Mouse (Mus musculus) c-Kit-positive CD71-negative TER-119-negative erythroid progenitor cells, embryonic 14.5 days (primary cell): ENCODE measurements at regions not wholly inside any gene's neighbourhood (a gene's known extent, or its start where the extent isn't known, plus 50 kb on each side); places are given as distances from the start of the nearest gene placed in this dataset.

Source experiments
- DNase-seq: peaks from one replicate; pipeline ENCODE4 v3.0.0-alpha.2; 2013; ENCODE audit warnings: low read depth

GRCm38 (mm10) chr7:124868133-124868603 lies 576.3 kb upstream of the Kdm8 start:
- DNase-seq, result no peak

- DNase-seq, result no peak
Observed at GRCm38 (mm10) chr7:124868621-124869020, 575.9 kb upstream of the Kdm8 start.

GRCm38 (mm10) chr7:124880771-124881170 lies 563.7 kb upstream of the Kdm8 start:
- DNase-seq, result no peak

- DNase-seq, result no peak
Observed at GRCm38 (mm10) chr7:124907233-124907632, 537.2 kb upstream of the Kdm8 start.

DNA sequence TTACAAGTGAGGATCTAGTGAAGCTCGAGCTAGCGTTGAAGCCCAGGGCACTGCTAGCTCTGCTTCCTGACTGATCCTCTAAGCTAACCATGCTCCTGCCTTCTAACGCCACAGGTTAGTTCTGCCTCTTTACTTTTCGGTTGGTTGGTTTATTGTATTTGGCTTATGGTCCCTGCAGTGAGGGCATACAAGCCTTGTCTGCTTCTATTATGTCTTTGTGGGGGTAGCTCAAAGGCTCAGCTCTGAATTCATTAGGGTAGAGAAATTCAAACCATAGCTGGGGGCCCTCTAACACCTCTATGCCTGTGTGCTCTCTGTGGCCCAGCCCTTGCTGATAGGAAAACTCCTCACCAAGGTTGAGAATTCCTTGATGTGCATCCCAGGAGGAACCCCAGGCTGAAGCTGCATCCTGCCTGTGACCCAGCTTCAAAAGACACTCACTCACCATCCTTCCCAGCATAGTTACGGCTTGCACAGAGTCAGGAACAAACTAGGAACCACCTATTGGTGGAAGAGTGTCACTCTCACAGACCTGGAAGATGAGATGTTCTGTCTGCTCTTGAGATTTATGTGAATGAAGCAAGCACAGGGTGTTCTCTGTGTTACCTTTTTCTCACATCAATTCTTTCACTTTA lies 536.7 kb upstream of the Kdm8 start:
- no peak for DNase-seq

DNA sequence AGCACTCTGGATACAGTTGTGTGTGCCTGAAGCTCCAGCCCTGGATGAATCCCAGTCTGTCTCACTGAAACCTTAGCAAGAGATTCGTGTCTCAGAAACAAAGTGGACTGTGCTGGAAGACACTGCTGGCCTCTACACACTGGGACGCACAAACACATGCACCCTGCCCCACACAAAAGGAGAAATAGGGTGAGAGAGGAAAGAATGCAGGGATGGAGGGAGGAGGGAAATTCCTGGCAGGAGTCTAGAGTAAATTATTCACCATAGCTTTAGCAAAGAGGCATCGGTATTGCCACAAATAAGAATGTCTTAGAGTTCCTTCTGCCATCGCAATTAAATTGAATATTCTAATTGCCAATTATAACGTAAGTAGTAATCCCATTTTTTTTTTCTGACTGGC lies 530.4 kb upstream of the Kdm8 start:
- DNase-seq, result no peak

GRCm38 (mm10) chr7:124914479-124914878 lies 530.0 kb upstream of the Kdm8 start:
- no peak for DNase-seq

DNA sequence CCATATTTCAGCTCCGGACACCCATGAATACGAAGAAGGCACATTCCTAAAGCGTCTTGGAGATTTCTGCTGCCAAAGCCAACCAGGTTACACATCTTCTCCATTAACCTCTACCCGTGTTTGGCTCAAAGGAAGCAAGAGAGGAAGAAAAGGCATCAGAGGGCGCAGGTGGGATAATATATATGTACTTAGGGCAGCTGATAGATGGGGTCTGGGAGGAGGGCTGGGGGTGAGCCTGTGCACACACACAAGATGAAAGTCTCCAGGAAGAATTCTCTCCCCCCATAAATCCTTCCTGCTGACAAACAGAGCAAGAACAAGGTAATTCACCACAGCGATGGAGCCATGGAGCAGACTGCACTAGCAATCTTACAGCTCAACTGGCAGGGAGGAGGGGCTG lies 529.5 kb upstream of the Kdm8 start:
- no peak for DNase-seq

DNA sequence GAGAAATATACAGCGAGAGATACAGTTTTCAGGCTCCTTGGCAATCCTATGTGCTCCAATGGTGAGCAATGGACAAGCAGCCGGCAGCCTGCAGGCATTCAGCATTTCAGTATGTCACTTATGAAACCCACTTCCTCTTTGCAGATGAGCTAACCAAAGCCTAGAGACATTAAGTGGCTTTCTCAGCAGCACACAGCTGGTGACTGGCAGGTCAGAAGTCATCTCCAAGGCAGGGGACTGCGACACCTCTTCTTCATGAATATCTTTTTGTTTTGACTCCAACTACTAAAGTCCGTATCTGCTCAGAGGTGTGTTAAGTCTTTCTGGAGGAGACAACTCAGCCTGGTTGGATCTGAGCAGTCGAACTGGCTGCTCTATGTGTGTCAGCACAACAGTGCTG lies 528.8 kb upstream of the Kdm8 start:
- DNase-seq, result no peak

DNA sequence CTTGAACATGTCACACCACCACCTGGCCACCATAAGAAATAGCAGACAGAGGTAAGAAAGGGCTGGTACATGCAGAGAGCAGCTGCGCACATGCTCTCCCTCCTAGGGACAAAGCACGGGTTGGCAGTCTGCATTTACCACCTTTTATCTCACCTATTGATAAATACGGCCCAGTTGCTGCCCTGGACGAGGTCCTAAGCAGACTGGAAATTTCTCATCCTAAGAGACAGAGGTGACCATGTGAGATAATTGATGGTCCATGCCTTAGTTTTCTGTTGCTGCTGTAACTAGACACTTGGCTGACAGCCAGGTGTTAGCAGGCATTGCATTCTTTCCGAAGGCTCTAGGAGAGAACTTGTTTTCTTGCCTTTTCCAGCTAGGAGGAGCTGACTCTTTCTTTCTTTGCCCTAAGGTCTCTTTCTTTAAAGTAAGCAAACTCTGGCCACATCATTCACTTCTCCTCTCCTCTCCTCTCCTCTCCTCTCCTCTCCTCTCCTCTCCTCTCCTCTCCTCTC lies 526.8 kb upstream of the Kdm8 start:
- no peak for DNase-seq

DNA sequence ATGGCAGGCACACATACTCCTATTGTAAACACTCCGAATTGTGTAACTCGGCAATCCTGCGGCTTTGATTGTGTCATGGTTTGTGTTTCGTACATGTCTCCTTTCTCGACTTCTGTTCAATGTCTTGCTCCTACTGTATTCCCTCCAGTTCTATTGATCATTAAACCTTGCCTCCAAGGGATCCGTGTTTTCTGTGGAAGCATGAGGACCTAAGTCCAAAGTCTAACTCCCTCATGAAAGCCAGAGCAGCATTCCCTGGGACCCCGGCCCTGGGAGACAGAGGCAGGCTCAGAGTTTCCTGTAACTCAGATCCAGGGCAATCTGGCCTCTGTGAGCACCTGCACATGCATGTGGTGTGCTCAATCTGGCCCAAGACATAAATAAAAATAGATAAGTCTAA lies 521.7 kb upstream of the Kdm8 start:
- no peak for DNase-seq

DNA sequence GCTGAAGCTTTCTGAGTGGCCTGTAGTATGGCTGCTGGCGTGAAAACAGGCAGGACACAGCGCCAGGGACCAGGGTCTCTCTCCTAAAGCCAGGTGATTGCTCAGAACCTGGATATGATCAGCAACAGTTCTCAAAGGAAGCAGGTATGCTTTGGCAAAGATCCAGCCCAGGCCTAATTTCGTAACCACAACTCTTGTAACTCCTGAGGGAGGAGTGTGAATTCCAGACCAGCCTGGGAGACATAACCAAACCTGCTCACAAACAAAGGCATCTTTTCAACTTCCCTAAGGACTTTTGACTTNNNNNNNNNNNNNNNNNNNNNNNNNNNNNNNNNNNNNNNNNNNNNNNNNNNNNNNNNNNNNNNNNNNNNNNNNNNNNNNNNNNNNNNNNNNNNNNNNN lies 510.9 kb upstream of the Kdm8 start:
- no peak for DNase-seq

- no peak for DNase-seq
Observed at GRCm38 (mm10) chr7:124939357-124939756, 505.1 kb upstream of the Kdm8 start.

- DNase-seq, result no peak
Observed at GRCm38 (mm10) chr7:124941527-124941926, 502.9 kb upstream of the Kdm8 start.

GRCm38 (mm10) chr7:124946424-124946823 lies 498.1 kb upstream of the Kdm8 start:
- no peak for DNase-seq

DNA sequence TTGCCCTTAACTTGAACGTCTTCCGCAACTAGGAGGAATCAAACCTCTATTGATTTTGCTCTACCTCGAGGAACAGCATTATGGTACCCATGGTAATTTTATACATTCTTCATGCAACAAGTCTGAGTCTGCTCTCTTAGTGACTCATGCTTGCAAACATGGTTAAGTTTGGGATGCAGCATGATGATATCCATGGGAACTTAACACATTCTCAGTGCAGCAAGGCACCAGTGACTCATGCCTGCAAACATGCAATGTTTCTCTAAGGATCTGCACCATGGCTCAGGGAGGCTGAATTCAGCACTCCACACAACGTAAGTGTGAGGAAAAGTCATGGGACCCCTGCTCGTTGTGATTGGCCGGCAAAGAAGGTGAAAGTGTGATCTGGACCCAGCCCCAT lies 487.1 kb upstream of the Kdm8 start:
- DNase-seq, result no peak

GRCm38 (mm10) chr7:124974870-124975488 lies 469.5 kb upstream of the Kdm8 start:
- no peak for DNase-seq

DNA sequence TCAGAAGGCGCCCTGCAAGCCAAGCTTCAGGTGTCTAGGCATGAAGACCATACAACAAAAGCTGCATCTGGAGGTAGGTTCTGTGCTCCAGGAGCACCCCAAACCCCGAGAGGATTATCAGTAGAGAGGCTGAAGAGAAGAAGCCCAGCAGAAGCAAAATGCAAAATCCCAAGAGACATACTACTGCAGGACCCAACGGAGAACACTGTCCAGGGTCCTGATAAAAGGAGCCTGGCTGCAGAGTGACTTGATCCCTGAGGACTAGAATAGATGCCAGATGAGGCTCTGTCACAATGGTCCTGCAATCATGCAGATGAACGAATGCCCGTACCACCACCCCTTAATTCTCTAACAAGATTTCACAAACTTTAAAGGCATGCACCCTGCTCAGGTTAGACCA lies 455.0 kb upstream of the Kdm8 start:
- no peak for DNase-seq

DNA sequence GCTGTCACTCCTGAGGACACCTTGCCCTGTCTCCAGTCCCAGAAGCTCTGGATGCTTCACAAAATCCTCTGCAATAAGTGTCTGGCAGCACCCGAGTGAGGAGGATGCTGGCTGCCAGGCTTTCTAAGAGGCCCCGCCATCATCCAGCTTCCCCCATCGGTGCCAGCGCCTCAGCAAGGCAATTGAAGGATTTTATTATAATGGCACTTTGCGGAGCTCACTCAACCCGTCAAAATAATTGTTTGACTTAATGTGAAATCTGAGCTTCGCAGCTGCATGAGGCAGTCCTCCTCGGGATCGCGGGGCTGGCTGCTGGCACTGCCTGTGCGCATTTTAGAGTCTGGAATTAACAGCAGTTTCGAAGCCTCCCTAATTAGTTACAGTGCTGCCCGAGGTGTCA lies 453.8 kb upstream of the Kdm8 start:
- no peak for DNase-seq

DNA sequence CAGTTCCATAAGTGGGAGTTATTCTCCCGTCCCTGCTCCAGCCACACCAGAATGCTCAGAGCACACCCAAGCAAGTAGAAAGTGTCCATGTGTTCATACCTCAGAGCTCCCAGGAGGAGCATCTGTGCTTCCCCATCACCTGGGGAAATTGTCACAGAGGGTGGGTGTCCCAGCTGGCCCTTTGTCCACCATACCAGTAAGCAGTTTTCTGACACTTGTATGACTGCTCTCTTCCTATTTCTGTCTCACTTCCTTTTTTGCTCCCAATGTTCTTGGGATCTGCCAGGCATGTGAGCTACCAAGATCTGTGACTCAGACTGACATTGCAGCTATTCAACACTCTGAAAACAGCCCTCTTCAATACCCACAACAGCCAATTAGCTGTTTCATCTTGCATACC lies 447.9 kb upstream of the Kdm8 start:
- DNase-seq, result no peak

DNA sequence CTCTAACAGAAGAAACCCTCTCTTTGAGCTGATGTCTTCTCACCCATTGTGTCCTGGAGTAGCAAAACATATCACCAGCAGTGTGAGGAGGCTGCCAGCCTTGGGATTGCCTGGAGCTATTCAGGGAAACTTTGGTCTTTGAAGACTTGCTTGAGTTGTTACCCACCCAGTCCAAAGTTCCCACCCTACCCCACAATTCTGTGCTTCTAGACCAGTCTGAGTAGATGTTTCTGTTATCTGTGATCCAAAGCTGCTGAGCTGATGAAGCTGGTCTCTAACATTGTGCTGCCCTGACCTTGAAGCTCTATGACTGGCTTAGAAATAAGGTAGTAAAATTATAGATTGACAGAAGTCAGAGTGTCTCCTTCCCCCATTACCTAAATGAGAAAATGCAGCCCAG lies 443.8 kb upstream of the Kdm8 start:
- DNase-seq, result no peak

- no peak for DNase-seq
Observed at GRCm38 (mm10) chr7:125005638-125006037, 438.8 kb upstream of the Kdm8 start.

- no peak for DNase-seq
Observed at GRCm38 (mm10) chr7:125019259-125019658, 425.2 kb upstream of the Kdm8 start.

- DNase-seq, result no peak
Observed at GRCm38 (mm10) chr7:125024944-125025343, 419.5 kb upstream of the Kdm8 start.
